Mouse (Mus musculus) liver (tissue): ENCODE results near the gene Fance.
A peak's percentile ranks its signal among the peaks of the same experiment; 100 is the strongest.
"Not testable (repeated sequence)": the region's sequence is repeated elsewhere in the genome, so short reads cannot be mapped to it uniquely, and the experiment has no call there.

Experiments used
- DNase-seq: peaks from one replicate; pipeline ENCODE4 v3.0.0-alpha.2; 2020; ENCODE audit warnings: mixed read lengths

Gene Fance

GRCm38 (mm10) chr17:28349901-28350465 lies 36.7 kb downstream of the Fance start:
- DNase-seq: no peak

- peak; percentile 86 for DNase-seq
Observed at GRCm38 (mm10) chr17:28350466-28351352, 37.4 kb downstream of the Fance start, which contains the start of gene Tead3. Gene Tead3 (minus strand): TSS chr17:28350817.

GRCm38 (mm10) chr17:28351353-28351890 lies 38.1 kb downstream of the Fance start:
- no peak for DNase-seq

- peak; percentile 70 for DNase-seq
Observed at GRCm38 (mm10) chr17:28352018-28352417, 38.7 kb downstream of the Fance start.

GRCm38 (mm10) chr17:28355871-28356270 lies 42.6 kb downstream of the Fance start:
- DNase-seq: no peak

- not testable (repeated sequence) for DNase-seq
Observed at GRCm38 (mm10) chr17:28358576-28359261, 45.4 kb downstream of the Fance start.

- DNase-seq: no peak
Observed at GRCm38 (mm10) chr17:28360531-28361277, 47.4 kb downstream of the Fance start.

GRCm38 (mm10) chr17:28361921-28362652 lies 48.8 kb downstream of the Fance start:
- no peak for DNase-seq

- no peak for DNase-seq
Observed at GRCm38 (mm10) chr17:28362653-28363292, 49.5 kb downstream of the Fance start.

GRCm38 (mm10) chr17:28363507-28363906 lies 50.2 kb downstream of the Fance start:
- DNase-seq: no peak

- no peak for DNase-seq
Observed at GRCm38 (mm10) chr17:28365122-28365521, 51.8 kb downstream of the Fance start, which contains the start of gene Tulp1. Gene Tulp1 (minus strand): TSS chr17:28365222.

- DNase-seq: peak; percentile 85
Observed at GRCm38 (mm10) chr17:28368449-28368848, 55.1 kb downstream of the Fance start.

GRCm38 (mm10) chr17:28369056-28369455 lies 55.7 kb downstream of the Fance start:
- no peak for DNase-seq

- DNase-seq: no peak
Observed at GRCm38 (mm10) chr17:28371286-28371685, 58.0 kb downstream of the Fance start.

- DNase-seq: no peak
Observed at GRCm38 (mm10) chr17:28371941-28372340, 58.6 kb downstream of the Fance start.

GRCm38 (mm10) chr17:28373821-28374220 lies 60.5 kb downstream of the Fance start:
- peak; percentile 70 for DNase-seq

GRCm38 (mm10) chr17:28374494-28374893 lies 61.2 kb downstream of the Fance start:
- no peak for DNase-seq

- DNase-seq: peak; percentile 20
Observed at GRCm38 (mm10) chr17:28375592-28376061, 62.3 kb downstream of the Fance start.
